Mouse (Mus musculus): ENCODE measurements around the gene Naa15. TPM values are rescaled to one million over a fixed set of nuclear protein-coding genes. Genes with fewer than 3 reads are reported as not detected.

Gene Naa15
- polyA plus RNA-seq (2015; fragmentation: Nextera tagmentation; extraction: Ambion mirVana) = 45.5 and 46.3 TPM in 2 replicates

DNA sequence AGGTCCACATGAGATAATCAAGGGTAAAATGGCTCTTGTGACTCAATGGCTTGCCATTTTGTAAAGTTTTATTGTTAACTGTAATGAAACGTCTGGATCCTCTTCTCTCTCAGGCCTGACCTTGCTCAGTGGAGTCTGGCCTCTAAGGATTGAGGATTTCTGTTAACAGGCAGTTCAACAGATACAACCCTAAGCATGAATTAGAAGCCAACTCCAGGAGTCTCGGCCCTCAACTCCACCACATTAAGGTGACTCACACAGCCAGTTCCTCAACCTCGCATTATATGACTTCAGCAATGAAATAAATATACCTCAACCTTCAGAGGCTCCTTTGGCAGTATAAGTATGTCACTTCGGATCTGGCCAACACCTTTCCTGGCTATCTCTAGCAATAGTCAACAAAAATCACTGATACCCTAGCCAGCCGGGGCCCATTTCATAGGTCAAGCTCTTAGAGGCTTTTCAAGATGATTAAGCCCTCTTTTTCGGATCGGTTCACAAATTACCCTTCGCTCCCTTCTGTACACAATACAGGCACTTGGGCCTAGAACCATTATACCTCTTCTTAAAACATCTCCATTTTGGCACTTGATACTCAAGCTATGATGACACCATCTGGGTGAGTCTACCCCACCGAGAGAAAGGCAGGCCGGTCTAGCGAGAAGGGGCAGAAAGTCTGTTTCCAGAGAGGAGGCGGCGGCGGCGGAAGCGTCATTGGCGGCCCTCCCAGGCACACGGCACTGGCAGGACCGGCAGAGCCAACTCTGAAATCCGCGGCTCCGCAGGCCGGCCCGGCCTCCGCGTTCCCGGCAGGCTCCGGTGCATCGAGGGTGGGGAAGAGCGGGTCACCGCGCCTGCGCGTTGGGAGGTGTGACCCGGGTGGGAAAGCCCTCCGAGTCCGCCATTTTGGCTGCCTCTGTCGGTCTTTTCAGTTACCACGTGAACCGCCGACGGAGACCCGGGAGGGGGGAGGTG lies at the start of gene Naa15:
TSS of gene Naa15 (plus strand) at position 51 of the 975 bp plus-strand sequence.
- Histone ChIP-seq H3K27ac (peak within 1 kb of the TSS; percentile 90), H3K9me3 (no peaks in the 10 kb centered on the region), H3K4me3 (peak within 1 kb of the TSS; percentile 61), H3K4me2 (peak within 1 kb of the TSS; percentile 60), H3K27me3 (no peaks in the 10 kb centered on the region), H3K4me1 (peaks cover 17% of the 10 kb centered on the region), H3K36me3 (no peaks in the 10 kb centered on the region), H3K9ac (peak within 1 kb of the TSS; percentile 95)
- peak; percentile 89 for ATAC-seq (ENCODE audit: borderline replicate concordance, extremely low read depth, low FRiP score, low TSS enrichment)
- 4% methylated on average over 43 of the region's 43 CpGs for WGBS

DNA sequence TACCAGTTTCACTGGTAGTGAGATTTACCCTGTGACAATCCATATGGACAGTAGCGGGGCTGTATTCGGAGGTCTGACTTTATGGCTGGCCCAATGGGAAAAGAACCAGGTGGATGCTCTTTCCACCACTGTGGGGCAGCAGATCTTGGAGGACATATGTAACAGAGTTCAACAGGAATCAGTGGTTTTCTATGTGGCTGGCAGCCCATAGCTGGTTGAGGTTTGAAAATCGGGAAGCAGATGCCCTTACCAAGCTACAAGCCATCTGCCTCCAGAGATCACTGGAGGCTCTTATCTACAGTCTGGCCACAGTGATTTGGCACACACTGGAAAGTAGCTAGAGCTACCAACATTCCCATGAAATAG lies 49.4 kb upstream of the Naa15 start:
- peak overlapping the region; percentile 47 for H3K4me3 ChIP-seq
- H3K27me3 ChIP-seq = 0 out of 2 replicates have a peak, but pooled peaks cover 6% of the 10 kb centered on the region
- peak overlapping the region; percentile 0; the same call in 1 of the 2 replicates for H3K9ac ChIP-seq

DNA sequence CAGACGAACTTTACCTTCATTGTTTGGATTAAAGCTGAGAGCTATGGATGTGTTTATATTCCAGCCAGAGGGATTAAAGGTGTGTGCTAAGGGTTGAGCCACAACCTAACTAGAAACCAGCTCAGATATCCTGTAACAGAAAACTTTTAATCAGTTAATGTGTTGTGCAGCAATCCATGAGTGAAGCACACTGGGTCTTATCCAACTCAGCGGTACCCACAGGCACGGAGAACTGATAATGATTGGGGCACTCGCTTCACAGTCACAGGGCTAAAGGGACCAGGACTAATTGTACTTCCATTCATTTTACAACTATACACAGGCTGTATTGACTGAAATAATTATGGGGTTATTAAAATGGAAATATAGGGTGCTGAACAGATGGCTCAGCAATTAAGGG lies 48.0 kb upstream of the Naa15 start:
- Histone ChIP-seq H3K27me3 (0 out of 2 replicates have a peak, but pooled peaks cover 6% of the 10 kb centered on the region), H3K4me2 (no peak overlapping the region), H3K4me3 (no peak overlapping the region), H3K4me1 (peaks cover 10% of the 10 kb centered on the region), H3K36me3 (no peaks in the 10 kb centered on the region), H3K9ac (no peak overlapping the region), H3K27ac (no peak overlapping the region), H3K9me3 (no peaks in the 10 kb centered on the region)
- ATAC-seq (ENCODE audit: borderline replicate concordance, extremely low read depth, low FRiP score, low TSS enrichment) = no peak
- 49% methylated on average over 4 of the region's 4 CpGs for WGBS

More for the DNA sequence above, 49.4 kb upstream of the Naa15 start:
- Histone ChIP-seq H3K36me3 (no peaks in the 10 kb centered on the region), H3K9me3 (no peaks in the 10 kb centered on the region), H3K27ac (no peak overlapping the region), H3K4me1 (peaks cover 10% of the 10 kb centered on the region), H3K4me2 (peak overlapping the region; percentile 82)
- no peak for ATAC-seq (ENCODE audit: borderline replicate concordance, extremely low read depth, low FRiP score, low TSS enrichment)
- 6% methylated on average over 3 of the region's 3 CpGs for WGBS

DNA sequence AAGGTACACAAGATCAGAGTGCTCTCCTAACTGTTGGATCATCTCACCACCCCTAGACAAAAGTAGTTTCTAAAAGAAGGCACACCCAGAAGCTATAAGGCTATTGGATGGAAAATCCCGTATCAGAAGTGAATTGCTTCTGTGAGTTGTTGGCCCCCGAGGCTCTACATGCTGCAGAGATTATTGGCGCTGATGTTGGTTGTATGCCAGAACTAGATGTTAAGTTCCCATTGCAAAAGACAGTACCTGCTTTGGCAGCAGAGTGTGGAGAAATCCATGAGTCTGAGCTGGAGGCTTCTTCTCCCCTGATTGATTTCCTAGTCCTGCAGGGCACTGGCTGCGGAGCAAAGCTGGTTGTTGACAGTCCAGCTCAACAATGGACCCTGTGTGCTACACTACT lies 46.9 kb upstream of the Naa15 start:
- no peaks in the 10 kb centered on the region for H3K9me3 ChIP-seq
- no peak for ATAC-seq (ENCODE audit: borderline replicate concordance, extremely low read depth, low FRiP score, low TSS enrichment)
- 0 out of 2 replicates have a peak, but pooled peaks cover 6% of the 10 kb centered on the region for H3K27me3 ChIP-seq
- H3K27ac ChIP-seq = no peak overlapping the region
- H3K36me3 ChIP-seq = no peaks in the 10 kb centered on the region
- H3K4me3 ChIP-seq = no peak overlapping the region
- no peak overlapping the region for H3K4me2 ChIP-seq
- H3K4me1 ChIP-seq = peaks cover 10% of the 10 kb centered on the region
- no peak overlapping the region for H3K9ac ChIP-seq
- WGBS = 76% methylated on average over 4 of the region's 4 CpGs

DNA sequence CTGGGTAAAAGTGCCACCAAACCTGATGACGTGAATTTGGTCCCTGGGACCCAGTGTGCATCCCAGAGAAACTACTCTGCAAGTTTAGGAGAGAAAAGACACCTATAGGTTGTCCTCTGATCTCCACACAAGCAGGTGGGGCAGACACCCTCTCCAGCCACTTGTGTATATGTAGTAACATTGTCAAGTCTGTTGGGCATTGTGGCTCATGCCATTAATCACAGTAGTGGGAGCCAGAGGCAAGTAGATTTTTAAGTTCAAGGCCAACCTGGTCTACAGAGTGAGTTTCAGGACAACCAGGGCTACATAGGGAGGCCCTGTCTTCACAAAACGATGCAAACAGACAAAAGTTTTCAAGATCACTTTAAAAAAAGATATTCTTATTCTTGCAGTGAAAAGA lies 43.1 kb upstream of the Naa15 start:
- Histone ChIP-seq H3K9me3 (no peaks in the 10 kb centered on the region), H3K27me3 (no peaks in the 10 kb centered on the region), H3K4me3 (no peak overlapping the region), H3K27ac (no peak overlapping the region), H3K4me1 (no peaks in the 10 kb centered on the region), H3K9ac (no peak overlapping the region), H3K4me2 (no peak overlapping the region), H3K36me3 (no peaks in the 10 kb centered on the region)
- 72% methylated on average over 2 of the region's 2 CpGs for WGBS
- ATAC-seq (ENCODE audit: borderline replicate concordance, extremely low read depth, low FRiP score, low TSS enrichment) = no peak

DNA sequence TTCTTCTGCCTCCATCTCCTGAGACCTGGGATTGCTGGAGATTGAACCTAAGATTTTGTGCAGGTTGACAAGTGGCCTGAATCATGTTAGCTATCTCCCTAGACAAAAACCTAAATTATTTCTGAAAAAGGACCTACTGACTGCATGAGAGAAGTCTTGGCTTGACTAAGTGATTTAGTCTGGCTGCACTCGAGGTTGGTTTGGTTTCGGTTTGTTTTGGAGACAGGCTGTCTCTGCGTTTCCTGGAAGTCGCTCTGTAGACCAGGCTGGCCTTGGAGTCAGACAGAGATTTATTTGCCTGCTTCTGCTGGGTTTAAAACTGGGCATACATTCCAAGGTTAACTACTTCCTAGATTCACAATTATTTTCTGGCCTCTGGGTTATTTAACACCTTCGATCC lies 42.1 kb upstream of the Naa15 start:
- Histone ChIP-seq H3K4me3 (no peak overlapping the region), H3K9ac (no peak overlapping the region), H3K27me3 (no peaks in the 10 kb centered on the region), H3K36me3 (no peaks in the 10 kb centered on the region), H3K27ac (no peak overlapping the region), H3K4me1 (no peaks in the 10 kb centered on the region), H3K4me2 (no peak overlapping the region), H3K9me3 (no peaks in the 10 kb centered on the region)
- 55% methylated on average over 5 of the region's 5 CpGs for WGBS
- no peak for ATAC-seq (ENCODE audit: borderline replicate concordance, extremely low read depth, low FRiP score, low TSS enrichment)

DNA sequence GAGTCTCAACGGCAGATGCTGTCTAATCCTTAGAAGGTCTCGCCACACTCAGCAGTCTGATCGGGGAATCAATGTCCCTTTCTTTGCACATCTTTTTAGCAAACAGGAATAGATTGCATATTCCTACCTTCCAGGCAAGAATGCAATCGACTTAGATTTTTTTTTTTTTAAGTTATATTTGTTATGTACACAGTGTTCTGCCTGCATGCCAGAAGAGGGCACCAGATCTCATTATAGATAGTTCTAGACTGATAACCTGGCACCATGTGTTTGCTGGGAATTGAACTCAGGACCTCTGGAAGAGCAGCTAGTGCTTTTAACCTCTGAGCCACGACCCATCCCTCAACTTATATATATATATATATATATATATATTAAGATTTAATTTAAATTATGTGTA lies 41.4 kb upstream of the Naa15 start:
- H3K27me3 ChIP-seq = no peaks in the 10 kb centered on the region
- WGBS = 63% methylated on average over 5 of the region's 5 CpGs
- H3K4me1 ChIP-seq = 0 out of 2 replicates have a peak, but pooled peaks cover 4% of the 10 kb centered on the region

DNA sequence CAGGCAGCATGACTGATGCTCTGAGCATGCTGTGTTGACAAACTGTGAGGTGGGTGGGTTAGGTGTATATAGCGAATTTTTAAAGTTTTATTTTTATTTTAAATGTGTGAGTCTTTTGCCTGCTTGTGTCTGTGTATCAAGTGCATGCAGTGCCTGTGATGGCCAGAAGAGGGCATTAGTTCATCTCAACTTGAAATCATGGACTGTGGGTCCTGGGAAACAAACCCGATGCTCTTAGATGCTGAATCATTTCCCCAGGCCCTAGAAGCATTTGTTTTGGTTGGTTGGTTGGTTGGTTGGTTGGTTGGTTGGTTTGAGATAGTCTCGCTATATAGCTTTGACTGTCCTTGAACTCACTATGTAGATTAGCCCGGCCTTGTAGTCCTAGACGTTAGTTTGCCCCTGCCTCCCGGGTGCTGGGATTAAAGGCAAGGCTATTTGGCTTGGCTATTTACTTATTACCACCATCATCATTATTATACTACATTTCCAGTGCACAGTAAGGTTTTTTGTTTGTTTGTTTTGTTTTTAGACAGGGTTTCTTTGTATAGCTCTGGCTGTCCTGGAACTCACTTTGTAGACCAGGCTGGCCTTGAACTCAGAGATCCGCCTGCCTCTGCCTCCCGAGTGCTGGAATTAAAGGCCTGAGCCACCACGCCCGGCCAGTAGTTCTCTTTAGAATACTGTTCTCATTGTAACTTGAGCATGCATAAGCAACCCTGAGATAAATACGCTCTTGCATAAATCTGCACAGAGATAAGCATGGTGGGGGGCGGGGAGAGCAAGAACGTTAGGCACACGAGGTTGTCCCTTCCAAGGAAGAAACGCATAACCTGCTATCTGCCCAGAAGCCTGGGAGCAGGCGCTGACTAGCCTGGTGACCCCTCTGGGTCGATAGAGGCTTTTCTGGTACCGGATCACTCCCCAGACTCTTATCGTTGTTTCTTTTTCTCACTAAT lies 39.4 kb upstream of the Naa15 start:
- 80% methylated on average over 19 of the region's 19 CpGs for WGBS
- Histone ChIP-seq H3K9ac (no peak overlapping the region), H3K27me3 (no peaks in the 10 kb centered on the region), H3K27ac (no peak overlapping the region), H3K4me3 (no peak overlapping the region), H3K36me3 (no peaks in the 10 kb centered on the region), H3K9me3 (no peaks in the 10 kb centered on the region), H3K4me2 (no peak overlapping the region), H3K4me1 (0 out of 2 replicates have a peak, but pooled peaks cover 10% of the 10 kb centered on the region)
- no peak for ATAC-seq (ENCODE audit: borderline replicate concordance, extremely low read depth, low FRiP score, low TSS enrichment)

More for the DNA sequence above, 41.4 kb upstream of the Naa15 start:
- Histone ChIP-seq H3K27ac (no peak overlapping the region; the same call in 1 of the 2 replicates), H3K9ac (no peak overlapping the region), H3K4me2 (no peak overlapping the region), H3K36me3 (no peaks in the 10 kb centered on the region), H3K4me3 (no peak overlapping the region), H3K9me3 (no peaks in the 10 kb centered on the region)
- ATAC-seq (ENCODE audit: borderline replicate concordance, extremely low read depth, low FRiP score, low TSS enrichment) = no peak

DNA sequence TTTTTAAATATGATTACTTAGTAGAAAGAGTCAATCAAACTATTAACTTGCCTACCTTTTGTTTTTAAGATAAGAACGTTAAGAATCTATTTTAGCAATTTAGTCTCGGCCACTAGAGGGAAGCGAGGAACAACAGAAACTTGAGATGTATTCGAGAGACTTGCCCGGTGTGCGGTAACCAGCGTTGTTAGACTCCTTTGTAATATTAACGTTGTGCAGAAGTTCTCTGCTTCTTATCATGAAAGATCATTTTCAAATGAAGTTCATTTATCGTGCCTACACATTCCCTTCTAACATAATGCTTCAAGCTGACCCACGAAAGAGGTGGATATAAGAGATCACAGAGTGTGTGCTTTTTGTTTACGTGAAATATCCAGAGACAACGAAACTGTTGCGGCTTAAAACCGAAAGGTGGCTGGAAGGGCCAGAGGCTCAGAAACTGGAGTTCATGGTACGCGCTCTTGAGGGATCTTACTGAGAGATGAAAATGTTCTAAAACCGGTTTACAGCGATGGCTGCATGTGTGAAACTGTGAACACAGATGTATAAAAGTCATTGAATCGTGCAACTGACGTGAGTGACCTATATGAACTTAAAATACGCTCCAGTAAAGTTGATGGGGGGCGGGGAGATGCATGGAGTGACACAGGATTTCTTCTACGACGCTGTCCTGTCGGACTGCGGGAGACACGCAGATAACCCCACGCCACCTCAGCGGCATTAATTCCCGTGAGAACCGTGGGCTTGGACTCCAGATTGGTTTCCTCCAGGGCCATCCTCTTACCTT lies 36.9 kb upstream of the Naa15 start:
- Histone ChIP-seq H3K27ac (no peak overlapping the region; the same call in 1 of the 2 replicates), H3K4me1 (0 out of 2 replicates have a peak, but pooled peaks cover 10% of the 10 kb centered on the region), H3K36me3 (no peaks in the 10 kb centered on the region), H3K4me3 (peak overlapping the region; percentile 39), H3K9ac (peak overlapping the region; percentile 23), H3K4me2 (peak overlapping the region; percentile 60), H3K27me3 (no peaks in the 10 kb centered on the region), H3K9me3 (no peaks in the 10 kb centered on the region)
- 16% methylated on average over 31 of the region's 31 CpGs for whole genome bisulfite sequencing
- ATAC-seq (ENCODE audit: borderline replicate concordance, extremely low read depth, low FRiP score, low TSS enrichment) = no peak

DNA sequence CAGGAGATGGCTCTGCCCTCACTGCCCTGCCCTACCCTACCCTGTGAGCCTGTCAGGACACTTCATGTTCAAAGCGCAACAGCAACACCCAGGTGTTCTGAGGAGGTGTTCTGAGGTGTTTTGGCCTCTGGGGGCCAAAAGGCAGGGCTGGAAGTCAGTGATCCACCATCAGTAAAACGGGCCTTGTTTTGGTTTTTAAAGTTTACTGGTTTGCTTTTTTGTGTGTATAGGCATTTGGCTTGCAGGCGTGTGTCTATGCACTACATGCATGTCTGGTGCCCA lies 36.3 kb upstream of the Naa15 start:
- ATAC-seq (ENCODE audit: borderline replicate concordance, extremely low read depth, low FRiP score, low TSS enrichment) = no peak; the same call in 1 of the 2 replicates
- peak overlapping the region; percentile 60 for H3K4me2 ChIP-seq
- 0 out of 2 replicates have a peak, but pooled peaks cover 10% of the 10 kb centered on the region for H3K4me1 ChIP-seq
- H3K4me3 ChIP-seq = peak overlapping the region; percentile 39
- H3K27ac ChIP-seq = no peak overlapping the region
- no peaks in the 10 kb centered on the region for H3K27me3 ChIP-seq
- no peaks in the 10 kb centered on the region for H3K9me3 ChIP-seq
- H3K9ac ChIP-seq = 0 out of 2 replicates have a peak overlapping the region, but pooled peaks have one; percentile 23
- WGBS = 72% methylated on average over 3 of the region's 3 CpGs
- no peaks in the 10 kb centered on the region for H3K36me3 ChIP-seq
